Mouse (Mus musculus) ES-CJ7 (cell line): Measurements from ENCODE around the gene Umad1.

Source experiments
- DNase-seq: peaks from one replicate; pipeline ENCODE4 v3.0.0; 2011; ENCODE audit warnings: low read depth, low spot score

The Umad1 gene

GRCm38 (mm10) chr6:8259004-8259666 is at the start of gene Umad1, which contains the start of the genes Rpa3 and Gm45062:
Gene Umad1 (plus strand): TSS chr6:8259288.
Gene Rpa3 (minus strand): TSS chr6:8259173.
Gene Gm45062 (plus strand): TSS chr6:8259450.
- peak; percentile 98 for DNase-seq

GRCm38 (mm10) chr6:8209866-8210186 is 49.3 kb upstream of the Umad1 start:
- DNase-seq = no peak

GRCm38 (mm10) chr6:8210661-8211060 is 48.4 kb upstream of the Umad1 start:
- DNase-seq = no peak

GRCm38 (mm10) chr6:8227035-8227434 is 32.1 kb upstream of the Umad1 start:
- no peak for DNase-seq

GRCm38 (mm10) chr6:8228596-8228995 is 30.5 kb upstream of the Umad1 start:
- DNase-seq = no peak

- no peak for DNase-seq
These were observed 772 bp upstream of the Umad1 start for GRCm38 (mm10) chr6:8258316-8258715.

- DNase-seq = no peak
These were observed 568 bp downstream of the Umad1 start for GRCm38 (mm10) chr6:8259667-8260044.

GRCm38 (mm10) chr6:8271047-8271446 is 12.0 kb downstream of the Umad1 start:
- no peak for DNase-seq

GRCm38 (mm10) chr6:8274387-8275054 is 15.4 kb downstream of the Umad1 start:
- DNase-seq = peak; percentile 43

GRCm38 (mm10) chr6:8275098-8275497 is 16.0 kb downstream of the Umad1 start:
- DNase-seq = peak; percentile 70

- no peak for DNase-seq
These were observed 17.3 kb downstream of the Umad1 start for GRCm38 (mm10) chr6:8276431-8276830.

- DNase-seq = peak; percentile 15
These were observed 19.4 kb downstream of the Umad1 start for GRCm38 (mm10) chr6:8278426-8279002.

GRCm38 (mm10) chr6:8283255-8283654 is 24.2 kb downstream of the Umad1 start:
- DNase-seq = no peak

GRCm38 (mm10) chr6:8285401-8285960 is 26.4 kb downstream of the Umad1 start:
- no peak for DNase-seq

GRCm38 (mm10) chr6:8286146-8286545 is 27.1 kb downstream of the Umad1 start:
- no peak for DNase-seq

- DNase-seq = no peak
These were observed 29.9 kb downstream of the Umad1 start for GRCm38 (mm10) chr6:8288755-8289580.

- no peak for DNase-seq
These were observed 35.1 kb downstream of the Umad1 start for GRCm38 (mm10) chr6:8294048-8294784.

GRCm38 (mm10) chr6:8299066-8299863 is 40.2 kb downstream of the Umad1 start:
- no peak for DNase-seq

GRCm38 (mm10) chr6:8307878-8308775 is 49.0 kb downstream of the Umad1 start:
- no peak for DNase-seq
